Mouse (Mus musculus): Measurements from ENCODE around the gene Cox19. TPM values are rescaled to one million over a fixed set of nuclear protein-coding genes. Genes with fewer than 3 reads are reported as not detected.
A peak's percentile ranks its signal among the peaks of the same experiment; 100 is the strongest.
"Not testable (repeated sequence)": the region's sequence is repeated elsewhere in the genome, so short reads cannot be mapped to it uniquely, and the experiment has no call there.

The Cox19 gene
- 10 to 100 TPM; 82.2 to 91.1 TPM for total RNA-seq (2021)

DNA sequence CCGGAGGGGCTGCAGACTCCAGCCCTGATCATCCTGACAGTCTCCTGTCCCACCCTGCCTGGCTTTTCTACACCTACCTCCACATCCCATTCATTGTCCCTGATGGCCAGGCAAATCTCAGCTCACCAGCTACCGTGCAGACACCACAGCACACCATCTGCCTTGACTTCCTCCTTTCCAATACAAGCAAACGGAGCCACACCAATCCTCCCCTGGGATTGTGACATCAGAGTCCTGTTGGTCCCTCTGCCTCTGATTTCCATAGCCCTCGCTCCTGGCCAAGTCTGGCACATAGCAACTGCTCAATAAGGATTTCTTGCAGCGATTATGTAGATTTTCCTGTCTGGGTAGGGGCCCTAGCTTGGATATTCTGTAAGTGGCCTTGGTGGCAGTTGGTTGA, at the start of gene Cox19:
Gene Cox19, minus strand, starts transcription at position 285 of the 400 bp plus-strand sequence.
- DNase-seq (ENCODE audit: low spot score) = no peak
- intact Hi-C loops (cut with DNase I) = no loop called here

DNA sequence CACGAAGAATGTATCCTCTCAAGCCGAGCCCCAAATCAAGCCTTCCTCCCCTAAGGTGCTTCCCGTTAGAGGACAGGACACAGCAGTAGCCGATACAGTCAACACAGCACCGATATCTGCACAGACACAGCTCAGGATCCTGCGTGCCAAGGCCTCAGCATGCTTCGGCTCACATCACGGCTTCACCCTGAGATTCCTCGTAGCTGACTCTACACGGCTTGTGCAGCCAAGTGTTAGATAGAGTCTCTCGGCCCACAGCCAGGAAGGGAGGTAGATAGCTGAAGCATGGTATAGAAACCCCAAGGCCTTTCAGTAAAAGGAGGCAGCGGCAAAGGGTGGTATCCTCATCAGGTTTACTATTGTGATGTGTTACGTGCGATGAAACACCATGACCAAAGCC, 48.8 kb upstream of the Cox19 start:
- intact Hi-C loops (cut with DNase I) = loop anchor here (5.0 kb wide), 1 partner anchor 47 kb away; no protein-coding TSS in a partner anchor
- DNase-seq (ENCODE audit: low spot score) = no peak

DNA sequence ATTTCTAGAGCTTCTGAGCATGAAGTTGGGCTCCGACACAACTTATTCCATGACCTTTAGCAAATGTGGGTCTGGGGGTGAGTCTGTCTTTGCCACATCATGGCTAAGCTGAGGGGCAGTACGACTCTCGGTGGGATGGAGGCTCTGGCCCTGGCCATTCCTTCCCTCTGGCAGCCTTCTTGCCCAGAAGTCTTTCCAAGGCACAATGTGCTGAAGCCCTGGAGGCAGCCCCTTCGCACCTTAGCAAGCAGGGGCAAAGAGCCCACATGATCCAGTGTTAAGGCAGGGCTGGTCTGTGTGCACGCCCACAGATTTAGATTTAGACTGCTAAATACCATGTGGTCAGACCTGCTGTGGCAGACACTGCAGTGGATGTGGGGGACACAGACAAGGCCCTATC, 47.6 kb upstream of the Cox19 start:
- intact Hi-C loops (cut with DNase I) = loop anchor here (1.0 kb wide), 1 partner anchor 34 kb away; no protein-coding TSS in a partner anchor
- no peak for DNase-seq (ENCODE audit: low spot score)

DNA sequence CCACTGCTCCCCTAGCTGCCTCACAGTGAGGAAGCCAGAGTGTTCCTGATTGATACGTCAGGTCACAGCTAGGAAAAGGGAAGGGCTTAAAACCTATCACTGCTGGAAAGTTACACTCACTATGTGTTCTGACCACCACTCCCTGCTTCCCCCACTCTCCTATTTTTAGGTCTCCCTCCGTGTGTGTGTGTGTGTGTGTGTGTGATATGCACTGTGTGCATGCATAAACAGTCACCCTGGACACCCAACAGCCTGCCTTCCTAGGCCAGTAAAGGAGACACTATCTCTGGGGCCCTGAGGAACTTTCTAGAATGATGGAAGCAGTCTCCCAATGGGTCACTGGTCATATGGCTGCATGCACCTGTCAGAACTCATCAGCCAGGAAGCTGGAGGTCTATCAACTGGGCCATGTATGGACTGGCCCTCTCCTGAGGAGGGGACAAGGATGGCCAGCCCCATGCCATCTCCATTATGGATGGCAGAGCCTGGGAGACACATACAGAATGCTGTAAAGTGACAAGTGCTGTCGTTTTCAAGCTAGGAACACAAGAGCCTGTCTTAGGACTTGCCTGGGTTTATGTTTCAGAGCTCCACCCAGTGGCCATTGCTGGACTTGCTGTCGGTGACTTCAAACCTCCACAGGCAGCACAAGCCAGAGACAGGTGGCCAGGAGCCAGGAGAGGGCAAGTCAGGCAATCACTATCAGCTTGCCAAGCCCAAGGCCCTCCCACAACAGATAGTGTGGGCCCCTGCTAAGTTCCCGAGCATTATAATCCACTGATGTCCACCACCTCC, 46.9 kb upstream of the Cox19 start:
- DNase-seq (ENCODE audit: low spot score) = peak; percentile 88
- intact Hi-C loops (cut with DNase I) = loop anchor here (1.0 kb wide), 1 partner anchor 34 kb away; no protein-coding TSS in a partner anchor

DNA sequence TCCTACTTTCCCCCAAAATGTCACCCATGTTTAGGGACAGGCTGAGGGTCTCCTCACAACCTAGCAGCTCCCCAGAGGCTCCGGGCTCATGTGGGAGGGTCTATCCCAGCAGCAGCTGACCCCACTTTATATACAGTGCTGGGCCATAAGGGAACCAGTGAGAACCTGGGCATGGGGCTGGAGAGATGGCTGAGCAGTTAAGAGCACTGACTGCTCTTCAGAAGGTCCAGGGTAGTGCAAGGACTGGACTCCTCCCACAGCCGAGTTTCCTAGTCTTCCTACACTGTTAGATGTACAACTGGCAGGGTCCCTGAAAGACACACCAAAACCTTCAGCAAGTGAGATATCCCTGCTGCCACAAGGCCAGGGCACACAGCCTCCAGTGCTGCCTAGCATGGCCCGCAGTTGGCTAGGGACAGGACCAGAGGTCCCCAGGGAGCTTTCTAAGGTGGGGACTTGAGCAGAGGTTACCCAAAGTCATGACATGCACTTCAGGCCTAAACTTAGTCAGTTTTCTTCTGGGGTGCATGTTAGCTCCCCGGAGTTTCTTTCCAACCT, 46.2 kb upstream of the Cox19 start:
- intact Hi-C loops (cut with DNase I) = no loop called here
- DNase-seq (ENCODE audit: low spot score) = no peak

DNA sequence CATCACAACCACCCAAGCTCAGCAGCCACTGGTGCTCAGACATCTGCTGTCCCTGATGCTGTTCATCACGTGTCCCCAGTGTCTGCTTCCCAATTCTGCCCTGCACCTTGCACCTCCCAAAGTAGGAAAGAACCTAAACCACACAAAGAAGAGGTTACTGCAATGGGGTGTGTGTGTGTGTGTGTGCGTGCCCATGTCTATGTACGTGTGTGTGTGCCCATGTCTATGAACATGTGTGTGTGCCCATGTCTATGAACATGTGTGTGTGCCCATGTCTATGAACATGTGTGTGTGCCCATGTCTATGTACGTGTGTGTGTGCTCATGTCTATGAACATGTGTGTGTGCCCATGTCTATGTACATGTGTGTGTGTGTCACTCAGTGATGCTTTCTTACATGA, 44.3 kb upstream of the Cox19 start:
- intact Hi-C loops (cut with DNase I) = no loop called here
- no peak for DNase-seq (ENCODE audit: low spot score)

DNA sequence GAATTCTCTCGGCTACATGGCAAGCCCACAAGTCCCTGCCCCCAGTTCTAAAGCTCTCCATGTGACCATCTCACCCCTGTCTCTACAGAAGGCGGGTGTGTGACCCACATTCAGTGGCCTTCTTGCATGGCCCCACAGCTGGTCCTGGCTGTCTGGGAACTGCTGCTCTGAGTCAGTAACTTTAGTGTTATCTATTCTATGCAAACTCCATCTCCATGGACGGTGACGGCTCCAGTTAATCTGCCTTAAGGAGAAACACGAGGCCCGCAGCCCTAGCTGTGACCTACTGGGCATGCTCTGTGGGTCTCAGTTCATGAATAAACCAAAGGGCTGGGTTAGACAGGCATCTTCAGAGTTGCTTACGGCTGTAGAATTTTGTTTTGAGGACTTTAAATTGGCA, 43.2 kb upstream of the Cox19 start:
- intact Hi-C loops (cut with DNase I) = no loop called here
- no peak for DNase-seq (ENCODE audit: low spot score)

DNA sequence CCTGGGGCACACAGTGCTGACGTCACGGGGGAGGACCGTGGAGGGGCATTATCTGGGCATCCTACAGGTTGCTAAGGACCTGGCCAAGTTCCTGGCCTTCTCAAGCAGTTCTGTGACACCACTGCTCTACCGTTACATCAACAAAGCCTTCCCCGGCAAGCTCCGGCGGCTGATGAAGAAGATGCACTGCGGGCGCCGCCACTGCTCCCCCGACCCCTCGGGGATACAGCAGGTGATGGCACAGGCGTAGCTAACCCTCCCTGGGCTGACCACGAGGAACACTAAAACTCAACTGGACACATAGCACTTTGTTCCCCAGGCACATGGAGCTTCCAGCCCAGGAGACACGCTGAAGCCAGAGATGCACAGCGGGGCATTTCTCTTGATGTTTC, 42.0 kb upstream of the Cox19 start:
- no peak for DNase-seq (ENCODE audit: low spot score)
- intact Hi-C loops (cut with DNase I) = no loop called here

DNA sequence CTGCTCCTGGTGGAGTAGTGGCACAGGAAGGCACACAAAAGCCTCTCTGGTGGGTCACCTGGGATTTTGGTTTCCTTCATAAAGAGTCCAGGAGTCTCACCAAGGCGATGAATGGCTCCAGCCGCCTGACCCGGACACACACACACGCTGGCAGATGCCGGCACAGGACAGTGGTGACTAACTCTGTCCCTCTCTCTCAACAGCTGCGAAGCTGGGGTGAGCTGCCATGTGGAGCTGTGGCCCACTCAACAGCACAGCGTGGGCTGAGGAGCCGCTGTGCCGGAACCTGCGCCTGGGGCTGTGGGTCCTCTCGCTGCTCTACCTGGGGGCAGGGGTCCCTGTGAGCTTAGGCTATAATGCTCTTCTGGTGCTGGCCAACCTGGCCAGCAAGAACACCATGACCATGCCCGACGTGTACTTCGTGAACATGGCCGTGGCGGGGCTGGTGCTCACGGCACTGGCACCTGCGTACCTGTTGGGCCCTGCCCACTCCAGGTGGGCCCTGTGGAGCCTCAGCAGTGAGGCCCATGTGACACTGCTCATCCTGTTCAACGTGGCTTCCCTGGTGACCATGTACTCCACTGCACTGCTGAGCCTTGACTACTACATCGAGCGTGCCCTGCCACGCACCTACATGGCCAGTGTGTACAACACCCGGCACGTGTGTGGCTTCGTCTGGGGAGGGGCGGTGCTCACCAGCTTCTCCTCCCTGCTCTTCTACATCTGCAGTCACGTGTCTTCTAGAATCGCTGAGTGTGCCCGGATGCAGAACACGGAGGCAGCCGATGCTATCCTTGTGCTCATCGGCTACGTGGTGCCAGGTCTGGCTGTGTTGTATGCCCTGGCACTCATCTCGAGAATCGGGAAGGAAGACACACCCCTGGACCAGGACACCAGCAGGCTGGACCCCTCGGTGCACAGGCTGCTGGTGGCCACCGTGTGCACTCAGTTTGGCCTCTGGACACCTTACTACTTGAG, 41.3 kb upstream of the Cox19 start:
- intact Hi-C loops (cut with DNase I) = no loop called here
- DNase-seq (ENCODE audit: low spot score) = no peak

DNA sequence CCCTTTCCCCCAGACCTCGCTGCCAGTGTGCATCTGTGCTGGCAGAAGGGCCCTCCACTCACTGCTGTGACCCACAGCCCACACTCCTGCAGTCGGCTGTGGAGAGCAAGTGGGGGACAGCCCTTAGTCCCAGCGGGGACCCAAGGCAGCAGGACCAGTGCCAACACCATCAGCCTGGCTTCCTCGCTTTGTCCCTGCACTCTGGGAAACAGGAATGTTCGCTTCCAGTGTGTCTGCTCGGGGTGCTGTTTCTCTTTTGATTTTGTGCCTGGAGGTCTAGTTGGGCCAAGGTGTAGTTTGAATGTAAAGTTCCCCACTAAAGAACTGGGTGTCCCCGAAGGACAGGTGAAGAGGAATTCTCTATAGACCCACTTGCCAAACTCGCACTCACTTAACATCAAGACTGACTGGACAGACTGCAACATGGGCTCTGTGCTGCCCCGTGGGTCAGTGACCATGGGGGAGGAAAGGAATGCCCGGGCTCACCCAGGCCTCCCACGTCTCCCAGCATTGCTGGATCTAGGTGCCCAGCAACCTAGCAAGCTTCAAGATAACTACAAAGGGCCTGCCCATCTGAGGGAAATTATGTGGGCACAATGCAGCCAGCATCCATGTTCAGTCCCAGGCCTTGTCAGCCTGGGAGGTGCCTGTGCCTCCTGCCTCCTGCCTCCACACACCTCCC, 40.2 kb upstream of the Cox19 start:
- DNase-seq (ENCODE audit: low spot score) = no peak
- intact Hi-C loops (cut with DNase I) = no loop called here

DNA sequence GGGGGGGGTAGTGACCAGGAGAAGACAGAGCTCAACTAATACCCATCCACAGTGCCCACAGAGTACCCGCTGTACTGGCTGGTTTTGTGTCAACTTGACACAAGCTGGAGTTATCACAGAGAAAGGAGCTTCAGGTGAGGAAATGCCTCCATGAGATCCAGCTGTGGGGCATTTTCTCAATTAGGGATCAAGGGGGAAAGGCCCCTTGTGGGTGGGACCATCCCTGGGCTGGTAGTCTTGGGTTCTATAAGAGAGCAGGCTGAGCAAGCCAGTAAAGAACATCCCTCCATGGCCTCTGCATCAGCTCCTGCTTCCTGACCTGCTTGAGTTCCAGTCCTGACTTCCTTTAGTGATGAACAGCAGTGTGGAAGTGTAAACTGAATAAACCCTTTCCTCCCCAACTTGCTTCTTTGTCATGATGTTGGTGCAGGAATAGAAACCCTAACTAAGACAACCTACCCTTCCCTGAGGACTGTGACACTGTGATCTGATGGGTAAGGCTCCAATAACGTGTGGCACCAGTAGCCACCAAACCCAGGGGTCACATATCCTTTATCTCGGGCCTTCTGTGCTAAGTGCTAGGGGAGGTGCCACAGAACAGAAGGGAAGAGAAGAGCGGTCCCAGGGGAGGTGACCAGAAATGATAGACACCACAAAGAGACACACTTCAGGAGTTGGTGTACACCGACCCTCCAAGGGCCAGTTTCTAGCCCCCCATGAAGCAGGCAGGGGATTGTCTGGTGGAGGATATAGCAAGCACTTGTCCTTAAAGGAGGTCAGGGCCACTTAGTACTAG, 39.3 kb upstream of the Cox19 start:
- intact Hi-C loops (cut with DNase I); DNase-seq (ENCODE audit: low spot score): not testable (repeated sequence)

DNA sequence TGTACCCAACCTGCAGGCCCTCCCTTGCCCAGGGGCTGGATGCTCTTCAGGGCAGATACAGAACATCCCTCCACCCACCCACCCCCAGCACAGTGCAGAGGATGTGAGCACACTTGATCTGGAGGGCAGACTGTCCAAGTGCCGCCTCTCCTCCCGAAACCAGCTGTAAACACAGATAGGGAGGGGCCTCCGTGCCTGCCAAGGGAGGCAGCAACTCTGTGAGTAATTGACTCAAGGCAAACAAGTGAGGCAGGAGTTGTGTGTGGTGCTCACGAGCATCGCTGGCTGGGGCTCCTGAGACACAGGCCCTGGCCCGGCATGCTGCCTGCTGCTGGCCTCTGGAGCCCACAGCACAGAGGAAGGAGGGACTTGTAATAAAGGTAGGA, 38.5 kb upstream of the Cox19 start:
- intact Hi-C loops (cut with DNase I) = no loop called here
- DNase-seq (ENCODE audit: low spot score) = peak; percentile 75

DNA sequence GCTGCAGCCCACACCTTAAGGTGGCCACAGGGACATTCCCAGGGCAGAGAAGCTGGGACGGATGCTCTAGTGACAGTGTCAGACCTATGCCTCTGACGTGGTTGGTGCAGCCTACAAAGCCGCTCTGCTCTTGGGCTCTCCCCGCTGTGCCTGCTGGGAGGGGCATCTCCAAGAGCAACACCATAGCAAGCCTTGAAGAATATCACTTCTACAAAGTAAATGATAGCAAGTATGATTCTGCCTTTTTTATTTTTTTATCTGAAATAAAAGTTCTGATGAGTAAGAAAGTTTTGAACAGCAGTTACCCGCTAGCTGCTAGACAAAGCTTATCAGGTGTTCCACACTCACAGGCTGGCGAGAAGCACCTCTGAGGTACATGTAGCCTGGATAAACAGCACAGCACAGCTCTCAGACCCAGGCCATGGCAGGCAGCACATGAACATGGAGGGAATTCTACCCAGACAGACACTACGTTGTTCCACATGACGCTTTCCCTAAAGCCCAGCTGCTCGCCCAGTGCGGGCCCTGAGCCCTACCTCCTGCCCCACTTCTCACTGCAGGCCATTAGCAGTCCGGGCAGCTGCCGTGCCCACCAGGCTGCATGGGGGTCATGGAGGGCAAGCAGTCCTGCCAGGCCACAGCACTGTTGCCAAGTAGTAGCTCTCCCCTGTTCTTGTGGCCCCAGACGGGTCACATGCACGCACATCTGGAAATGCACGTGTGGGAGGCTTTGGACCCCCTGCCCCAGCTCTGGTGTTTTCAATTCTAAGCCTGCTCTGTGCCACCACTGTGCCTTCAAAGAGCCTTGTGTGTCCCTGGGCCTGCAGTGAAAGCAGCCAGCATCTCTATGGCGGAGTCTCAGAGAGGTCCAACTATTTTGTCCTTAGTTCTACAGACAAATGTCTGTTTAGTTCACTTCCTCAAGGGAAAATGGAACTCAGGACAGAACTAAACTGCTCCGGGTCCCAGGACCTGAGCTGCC, 37.8 kb upstream of the Cox19 start:
- DNase-seq (ENCODE audit: low spot score) = no peak
- intact Hi-C loops (cut with DNase I) = no loop called here

DNA sequence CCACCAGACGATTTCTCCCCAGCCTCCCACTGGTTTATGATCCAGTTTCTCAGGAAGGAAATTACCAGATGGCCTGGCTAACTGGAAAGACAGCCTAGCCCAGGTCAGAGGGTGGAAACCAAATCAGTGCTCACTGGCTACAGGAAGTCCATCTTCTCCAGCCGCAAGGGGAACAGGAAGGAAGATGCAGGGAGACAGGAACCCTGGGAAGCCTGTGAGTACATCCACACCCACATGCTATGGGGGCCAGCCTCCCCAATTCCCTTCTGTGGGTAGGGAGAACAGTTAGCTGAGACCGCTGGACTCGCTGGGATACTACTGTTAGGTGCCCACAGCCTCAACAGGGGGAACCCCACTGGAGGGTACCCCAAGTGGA, 37.0 kb upstream of the Cox19 start:
- no peak for DNase-seq (ENCODE audit: low spot score)
- intact Hi-C loops (cut with DNase I) = no loop called here

DNA sequence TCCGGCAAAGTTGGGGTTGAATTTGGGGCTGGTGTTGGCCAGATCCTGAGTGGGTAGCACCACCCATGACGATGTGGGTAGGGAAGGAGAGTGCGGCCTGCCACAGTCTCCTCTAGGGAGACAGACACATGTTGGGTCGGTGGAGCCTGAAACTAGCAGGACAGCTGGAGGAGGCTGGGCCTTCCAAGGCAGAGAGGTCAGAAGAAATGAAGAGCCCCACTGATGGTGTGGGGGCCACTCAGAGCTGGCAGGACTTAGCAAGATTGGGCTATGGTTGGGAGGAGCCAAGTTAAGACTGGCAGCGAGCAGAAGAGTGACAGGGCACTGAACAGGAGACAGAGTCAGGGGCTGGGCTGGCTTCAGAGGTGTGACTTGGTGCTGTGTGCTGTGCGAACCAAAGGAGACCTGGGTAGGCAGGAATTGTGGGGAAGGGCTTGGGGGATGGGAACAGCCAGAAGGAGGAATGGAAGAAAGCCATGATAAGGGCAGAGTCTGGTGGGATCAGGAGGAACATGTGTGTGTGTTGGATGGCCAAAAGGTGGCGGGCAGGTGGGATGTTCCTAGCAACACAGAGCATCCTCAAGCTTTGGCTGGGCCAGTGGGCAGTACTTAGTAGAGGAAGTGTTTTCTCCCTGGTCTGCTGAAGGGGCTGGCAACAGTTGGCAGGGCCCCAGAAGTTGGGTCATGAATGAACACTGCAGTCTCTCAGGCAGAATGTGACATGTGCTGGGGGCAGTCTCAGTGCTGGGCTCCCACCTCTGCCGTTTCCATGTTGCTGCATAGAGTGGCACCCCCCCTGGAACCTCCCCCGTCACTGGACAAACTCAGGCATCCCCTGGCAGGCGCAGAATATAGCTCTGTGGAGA, 36.3 kb upstream of the Cox19 start:
- intact Hi-C loops (cut with DNase I) = no loop called here
- DNase-seq (ENCODE audit: low spot score) = no peak

DNA sequence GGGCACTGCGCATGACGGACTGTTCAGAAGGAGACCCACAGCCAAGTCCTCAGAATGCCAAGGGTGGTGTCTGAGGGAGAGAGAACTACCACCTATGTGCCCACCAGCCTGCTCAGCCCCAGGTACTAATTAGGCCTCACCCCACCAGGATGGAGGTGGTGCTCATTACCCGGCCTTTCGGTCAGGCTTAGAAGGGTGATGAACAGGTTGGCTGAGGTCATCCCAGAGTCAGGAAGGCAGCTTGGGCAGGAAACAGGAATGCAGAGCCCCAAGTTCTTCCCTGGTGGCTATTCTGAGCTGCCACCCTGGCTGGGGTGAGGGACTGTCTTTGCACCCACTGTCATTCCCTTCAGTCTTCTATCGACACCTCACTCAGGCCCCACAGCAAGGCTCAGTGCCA, 34.8 kb upstream of the Cox19 start:
- intact Hi-C loops (cut with DNase I) = no loop called here
- DNase-seq (ENCODE audit: low spot score) = no peak

DNA sequence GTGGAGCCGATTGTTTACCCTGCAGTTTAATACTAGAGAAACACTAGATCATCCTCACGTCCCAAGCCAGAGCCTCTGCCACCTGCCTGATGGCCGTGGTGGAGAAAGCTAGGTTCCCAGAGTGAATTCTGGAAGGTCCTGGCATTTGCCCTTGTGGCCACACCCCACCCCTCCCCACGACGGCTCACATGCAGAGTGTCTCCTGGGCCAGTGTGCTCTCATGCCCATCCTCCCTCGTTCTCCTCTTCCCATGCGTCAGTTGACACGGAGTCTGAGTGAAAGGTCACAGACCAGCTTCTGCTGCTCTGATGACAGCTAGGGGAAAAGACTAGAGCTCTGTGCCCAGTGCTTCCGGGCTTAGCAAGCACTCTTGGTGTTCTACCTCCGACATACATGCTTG, 33.3 kb upstream of the Cox19 start:
- intact Hi-C loops (cut with DNase I) = no loop called here
- no peak for DNase-seq (ENCODE audit: low spot score)
